Mouse (Mus musculus) stomach, postnatal 0 days (tissue): ENCODE results near the gene Dennd4c. TPM values are rescaled to one million over a fixed set of nuclear protein-coding genes. Genes with fewer than 3 reads are reported as not detected.

Source experiments
- ATAC-seq: fragments of 200-750 bp; cut with Nextera tagmentation; 2 replicates; pipeline ENCODE4 v1.8.0; 2017; ENCODE audit not compliant: low FRiP score, low TSS enrichment
- DNase-seq: peaks from one replicate; pipeline ENCODE4 v3.0.0-alpha.2; 2016; ENCODE audit warnings: low spot score
- H3K27ac ChIP-seq: fragments of 300-500 bp; sonication (generic); replicated peaks from 2 replicates; pipeline ENCODE4 v1.5.1; 2014; ENCODE audit warnings: mild to moderate bottlenecking, control low read depth
- H3K27me3 ChIP-seq: fragments of 300-500 bp; sonication (generic); 2 replicates; pipeline ENCODE4 v1.6.1; 2014; ENCODE audit warnings: low read length; ENCODE audit not compliant: control insufficient read depth, insufficient read depth
- H3K36me3 ChIP-seq: fragments of 300-500 bp; sonication (generic); 2 replicates; pipeline ENCODE4 v1.6.1; 2014; ENCODE audit warnings: low read length, mixed read lengths; ENCODE audit not compliant: control insufficient read depth, insufficient read depth
- H3K4me1 ChIP-seq: fragments of 300-500 bp; sonication (generic); replicated peaks from 2 replicates; pipeline ENCODE4 v1.6.1; 2014; ENCODE audit warnings: antibody characterized with exemption; ENCODE audit not compliant: control insufficient read depth, insufficient read depth
- H3K4me2 ChIP-seq: fragments of 300-500 bp; sonication (generic); replicated peaks from 2 replicates; pipeline ENCODE4 v1.6.1; 2014; ENCODE audit warnings: low read depth, mild to moderate bottlenecking, control low read depth, moderate library complexity
- H3K4me3 ChIP-seq: fragments of 300-500 bp; sonication (generic); 2 replicates; pipeline ENCODE4 v1.5.1; 2014; ENCODE audit warnings: low read depth, low read length, control low read depth
- H3K9ac ChIP-seq: fragments of 300-500 bp; sonication (generic); 2 replicates; pipeline ENCODE4 v1.6.1; 2014; ENCODE audit warnings: mild to moderate bottlenecking, low read length, control low read depth, mixed read lengths
- H3K9me3 ChIP-seq: fragments of 300-500 bp; sonication (generic); 2 replicates; pipeline ENCODE4 v1.6.1; 2016; ENCODE audit warnings: low read length; ENCODE audit not compliant: control insufficient read depth
- CTCF ChIP-seq: IDR thresholded peaks from 2 replicates; pipeline ENCODE4 v1.5.1; 2016; ENCODE audit warnings: antibody characterized with exemption, low read depth, mild to moderate bottlenecking, moderate library complexity
- EP300 ChIP-seq: optimal IDR thresholded peaks from 2 replicates; pipeline ENCODE3; 2016; ENCODE audit warnings: antibody characterized with exemption
- WGBS: fragments of 180-500 bp; shearing (Covaris S2); extraction: QIAGEN DNeasy Blood & Tissue Kit; methylation state at CpG from one replicate; pipeline ENCODE4 v1.1.7; 2014; 5-methylcytosine and 5-hydroxymethylcytosine counted together
- polyA plus RNA-seq: library from polyadenylated mRNA; unstranded; fragments of >200 nt; fragmentation: Nextera tagmentation; extraction: Ambion mirVana; gene quantifications from 2 replicates; pipeline ENCODE4 v1.2.1, GENCODE M21; 2015

Gene Dennd4c
- polyA plus RNA-seq, 1 experiment from 2014 or later = 4.2 TPM

- H3K4me2 ChIP-seq = no peak overlapping the region
- no peak overlapping the region for H3K27ac ChIP-seq
- TF ChIP-seq EP300 = no peak
- TF ChIP-seq CTCF = no peak
- no peak overlapping the region for H3K9ac ChIP-seq
- no peak for DNase-seq
- H3K4me1 ChIP-seq = no peaks in the 10 kb centered on the region
- H3K27me3 ChIP-seq = no peaks in the 10 kb centered on the region
- no peaks in the 10 kb centered on the region for H3K36me3 ChIP-seq
- WGBS = 70% methylated on average over 2 of the region's 2 CpGs
- no peak for ATAC-seq
- H3K4me3 ChIP-seq = no peak overlapping the region
- no peaks in the 10 kb centered on the region for H3K9me3 ChIP-seq
These were observed 134.1 kb downstream of the Dennd4c start for GRCm38 (mm10) chr4:86882413-86882812.

GRCm38 (mm10) chr4:86884945-86885344, 136.6 kb downstream of the Dennd4c start:
- H3K9ac ChIP-seq = no peak overlapping the region
- no peak overlapping the region for H3K27ac ChIP-seq
- no peaks in the 10 kb centered on the region for H3K36me3 ChIP-seq
- no peaks in the 10 kb centered on the region for H3K4me1 ChIP-seq
- no peak for ATAC-seq
- H3K4me3 ChIP-seq = no peak overlapping the region
- no peaks in the 10 kb centered on the region for H3K27me3 ChIP-seq
- no peak overlapping the region for H3K4me2 ChIP-seq
- WGBS = 70% methylated on average over 4 of the region's 4 CpGs
- TF ChIP-seq EP300 (no peak), CTCF (peak; percentile 72)
- no peaks in the 10 kb centered on the region for H3K9me3 ChIP-seq
- DNase-seq = peak; percentile 50

- no peaks in the 10 kb centered on the region for H3K36me3 ChIP-seq
- peak overlapping the region; percentile 31 for H3K9ac ChIP-seq
- DNase-seq (peak; percentile 38), ATAC-seq (no peak)
- no peak for TF ChIP-seq EP300
- no peak for TF ChIP-seq CTCF
- no peaks in the 10 kb centered on the region for H3K4me1 ChIP-seq
- no peaks in the 10 kb centered on the region for H3K27me3 ChIP-seq
- 0 out of 2 replicates have a peak overlapping the region, but pooled peaks have one; percentile 30 for H3K27ac ChIP-seq
- WGBS = 45% methylated on average over 12 of the region's 12 CpGs
- H3K4me2 ChIP-seq = peak overlapping the region; percentile 52
- H3K4me3 ChIP-seq = peak overlapping the region; percentile 26
- no peaks in the 10 kb centered on the region for H3K9me3 ChIP-seq
These were observed 137.4 kb downstream of the Dennd4c start for GRCm38 (mm10) chr4:86885790-86886159.

GRCm38 (mm10) chr4:86886160-86886878, 138.0 kb downstream of the Dennd4c start:
- Histone ChIP-seq H3K4me2 (peak overlapping the region; percentile 52), H3K9ac (peak overlapping the region; percentile 31), H3K36me3 (no peaks in the 10 kb centered on the region), H3K4me1 (no peaks in the 10 kb centered on the region), H3K27ac (peak overlapping the region; percentile 30; the same call in 1 of the 2 replicates), H3K27me3 (no peaks in the 10 kb centered on the region), H3K9me3 (no peaks in the 10 kb centered on the region), H3K4me3 (peak overlapping the region; percentile 26)
- TF ChIP-seq CTCF (no peak), EP300 (no peak)
- ATAC-seq = no peak
- peak; percentile 40 for DNase-seq
- 18% methylated on average over 18 of the region's 18 CpGs for WGBS

- H3K36me3 ChIP-seq = no peaks in the 10 kb centered on the region
- no peak overlapping the region for H3K27ac ChIP-seq
- no peaks in the 10 kb centered on the region for H3K27me3 ChIP-seq
- DNase-seq (no peak), ATAC-seq (no peak)
- H3K4me3 ChIP-seq = no peak overlapping the region
- TF ChIP-seq CTCF (peak; percentile 49), EP300 (no peak)
- H3K4me1 ChIP-seq = no peaks in the 10 kb centered on the region
- 76% methylated on average over 5 of the region's 5 CpGs for WGBS
- no peak overlapping the region for H3K9ac ChIP-seq
- no peak overlapping the region for H3K4me2 ChIP-seq
- H3K9me3 ChIP-seq = no peaks in the 10 kb centered on the region
These were observed 139.5 kb downstream of the Dennd4c start for GRCm38 (mm10) chr4:86887879-86888278.

- 68% methylated on average over 7 of the region's 7 CpGs for WGBS
- no peaks in the 10 kb centered on the region for H3K36me3 ChIP-seq
- TF ChIP-seq CTCF (no peak), EP300 (no peak)
- H3K4me2 ChIP-seq = no peak overlapping the region
- no peak overlapping the region for H3K4me3 ChIP-seq
- no peak overlapping the region for H3K27ac ChIP-seq
- no peaks in the 10 kb centered on the region for H3K27me3 ChIP-seq
- DNase-seq (no peak), ATAC-seq (no peak)
- H3K4me1 ChIP-seq = no peaks in the 10 kb centered on the region
- H3K9ac ChIP-seq = no peak overlapping the region
- no peaks in the 10 kb centered on the region for H3K9me3 ChIP-seq
These were observed 149.1 kb downstream of the Dennd4c start for GRCm38 (mm10) chr4:86897411-86897810.
